Mouse (Mus musculus) CH12.LX (cell line): Measurements from ENCODE around the gene Eral1.

ENCODE experiments used
- CHD2 ChIP-seq: IDR thresholded peaks from 2 replicates; pipeline ENCODE4 v1.6.1; 2011; ENCODE audit warnings: low read length, improper control_type of control experiment
- CTCF ChIP-seq, 2 experiments: IDR thresholded peaks in 1 of 2; conservative IDR thresholded peaks in 1 of 2; 2 replicates each; pipeline ENCODE4 v1.5.1; 2011 to 2012; ENCODE audit warnings: low read depth in 2 of 2, low read length in 2 of 2, improper control_type of control experiment in 1 of 2, inconsistent platforms in 1 of 2, mild to moderate bottlenecking in 1 of 2, moderate library complexity in 1 of 2
- E2F4 ChIP-seq: IDR thresholded peaks from 2 replicates; pipeline ENCODE4 v1.6.1; 2011; ENCODE audit warnings: low read depth, low read length, improper control_type of control experiment; ENCODE audit not compliant: insufficient replicate concordance
- JUN ChIP-seq: IDR thresholded peaks from 2 replicates; pipeline ENCODE4 v1.6.1; 2011; ENCODE audit warnings: low read depth, mild to moderate bottlenecking, low read length, improper control_type of control experiment, moderate library complexity; ENCODE audit not compliant: insufficient read depth
- KAT2A ChIP-seq: IDR thresholded peaks from 2 replicates; pipeline ENCODE4 v1.6.1; 2012; ENCODE audit warnings: low read length, improper control_type of control experiment, inconsistent platforms; ENCODE audit not compliant: insufficient replicate concordance
- MAX ChIP-seq: IDR thresholded peaks from 2 replicates; pipeline ENCODE4 v1.6.1; 2011; ENCODE audit warnings: low read length, improper control_type of control experiment
- MYC ChIP-seq: IDR thresholded peaks from 2 replicates; pipeline ENCODE4 v1.6.1; 2011; ENCODE audit warnings: low read depth, mild to moderate bottlenecking, improper control_type of control experiment, low read length
- POLR2A ChIP-seq: IDR thresholded peaks from 2 replicates; pipeline ENCODE4 v1.6.1; 2011; ENCODE audit warnings: low read depth, mild to moderate bottlenecking, improper control_type of control experiment, low read length
- RCOR1 ChIP-seq: conservative IDR thresholded peaks from 2 replicates; pipeline ENCODE4 v1.6.1; 2012; ENCODE audit warnings: low read depth, mild to moderate bottlenecking, inconsistent platforms, low read length, improper control_type of control experiment
- USF2 ChIP-seq: conservative IDR thresholded peaks from 2 replicates; pipeline ENCODE4 v1.6.1; 2011; ENCODE audit warnings: low read depth, low read length, improper control_type of control experiment

GRCm38 (mm10) chr11:78067566-78067965, 12.6 kb downstream of the Eral1 start:
- no peak for TF ChIP-seq JUN
- TF ChIP-seq KAT2A = no peak
- no peak for TF ChIP-seq USF2
- TF ChIP-seq CTCF (conservative IDR thresholded peaks at IDR 0.05 in 1 of 2, IDR thresholded peaks at IDR 0.05 in 1 of 2; ENCODE audit: low read depth in 2 of 2, low read length in 2 of 2) = no peak
- no peak for TF ChIP-seq E2F4
- TF ChIP-seq POLR2A = no peak
- no peak for TF ChIP-seq MYC
- TF ChIP-seq CHD2 = no peak
- TF ChIP-seq MAX = no peak
- TF ChIP-seq RCOR1 = no peak
